Mouse (Mus musculus) myocyte (in vitro differentiated cells): Measurements from ENCODE around the gene Ddx54. TPM values are rescaled to one million over a fixed set of nuclear protein-coding genes. Genes with fewer than 3 reads are reported as not detected.

Experiments used
- H3K27me3 ChIP-seq: one replicate; pipeline ENCODE4 v1.6.1; 2011; ENCODE audit not compliant: control insufficient read depth, insufficient read depth, insufficient read length
- H3K36me3 ChIP-seq: one replicate; pipeline ENCODE4 v1.6.1; 2011; ENCODE audit not compliant: control insufficient read depth, insufficient read depth
- H3K4me2 ChIP-seq: one replicate; pipeline ENCODE4 v1.6.1; 2011; ENCODE audit warnings: low read depth, control low read depth
- H3K4me3 ChIP-seq: one replicate; pipeline ENCODE4 v1.5.1; 2011; ENCODE audit warnings: mild to moderate bottlenecking, control low read depth, moderate library complexity
- H3K79me2 ChIP-seq: one replicate; pipeline ENCODE4 v1.6.1; 2011; ENCODE audit not compliant: control insufficient read depth, insufficient read depth
- H3ac ChIP-seq: one replicate; pipeline ENCODE4 v1.6.1; 2011; ENCODE audit not compliant: control insufficient read depth, insufficient read length
- CEBPB ChIP-seq: IDR thresholded peaks from 2 replicates; pipeline ENCODE4 v1.6.1; 2011; ENCODE audit warnings: mild to moderate bottlenecking, moderate library complexity; ENCODE audit not compliant: poor library complexity, insufficient read depth, severe bottlenecking
- E2F4 ChIP-seq: IDR thresholded peaks from one replicate; pipeline ENCODE4 v1.6.1; 2011; ENCODE audit warnings: mild to moderate bottlenecking, control low read depth, moderate library complexity; ENCODE audit not compliant: insufficient read depth
- MAX ChIP-seq: IDR thresholded peaks from one replicate; pipeline ENCODE4 v1.6.1; 2011; ENCODE audit warnings: low read depth, mild to moderate bottlenecking, control low read depth
- MYOD1 ChIP-seq, 3 experiments: IDR thresholded peaks; one replicate each; pipeline ENCODE4 v1.6.1; 2011; ENCODE audit warnings: control low read depth in 2 of 3, low read depth in 2 of 3, mild to moderate bottlenecking in 2 of 3, moderate library complexity in 1 of 3; ENCODE audit not compliant: insufficient read length in 2 of 3, control insufficient read depth in 1 of 3
- MYOG ChIP-seq, 3 experiments: IDR thresholded peaks; one replicate each; pipeline ENCODE4 v1.6.1; 2011; ENCODE audit warnings: control low read depth in 2 of 3, low read depth in 2 of 3, mild to moderate bottlenecking in 2 of 3; ENCODE audit not compliant: insufficient read length in 2 of 3, control insufficient read depth in 1 of 3, insufficient read depth in 1 of 3
- POLR2A ChIP-seq: IDR thresholded peaks from one replicate; pipeline ENCODE4 v1.6.1; 2011; ENCODE audit warnings: low read depth, mild to moderate bottlenecking, control low read depth, moderate library complexity; ENCODE audit not compliant: insufficient read length
- POLR2AphosphoS2 ChIP-seq: IDR thresholded peaks from one replicate; pipeline ENCODE4 v1.6.1; 2011; ENCODE audit warnings: low read depth, control low read depth; ENCODE audit not compliant: insufficient read length
- SRF ChIP-seq: IDR thresholded peaks from one replicate; pipeline ENCODE4 v1.6.1; 2011; ENCODE audit warnings: low read depth; ENCODE audit not compliant: control insufficient read depth, insufficient read length
- TCF12 ChIP-seq: IDR thresholded peaks from one replicate; pipeline ENCODE4 v1.6.1; 2011; ENCODE audit warnings: mild to moderate bottlenecking, control low read depth; ENCODE audit not compliant: poor library complexity, insufficient read depth, severe bottlenecking
- TCF3 ChIP-seq: IDR thresholded peaks from one replicate; pipeline ENCODE4 v1.6.1; 2011; ENCODE audit warnings: low read depth, control low read depth; ENCODE audit not compliant: insufficient read length
- USF1 ChIP-seq: IDR thresholded peaks from one replicate; pipeline ENCODE4 v1.6.1; 2011; ENCODE audit warnings: low read depth, mild to moderate bottlenecking, control low read depth, moderate library complexity
- polyA plus RNA-seq: library from polyadenylated mRNA; unstranded; fragments of >200 nt; fragmentation: generic; extraction: Trizol; gene quantifications from one replicate; pipeline ENCODE4 v1.2.1, GENCODE M21; 2012; ENCODE audit warnings: missing spikeins

Gene Ddx54
- polyA plus RNA-seq, 1 experiment = 56.3 TPM

GRCm38 (mm10) chr5:120566101-120566500, 46.4 kb upstream of the Ddx54 start:
- peak overlapping the region; percentile 97 for H3K4me2 ChIP-seq

DNA sequence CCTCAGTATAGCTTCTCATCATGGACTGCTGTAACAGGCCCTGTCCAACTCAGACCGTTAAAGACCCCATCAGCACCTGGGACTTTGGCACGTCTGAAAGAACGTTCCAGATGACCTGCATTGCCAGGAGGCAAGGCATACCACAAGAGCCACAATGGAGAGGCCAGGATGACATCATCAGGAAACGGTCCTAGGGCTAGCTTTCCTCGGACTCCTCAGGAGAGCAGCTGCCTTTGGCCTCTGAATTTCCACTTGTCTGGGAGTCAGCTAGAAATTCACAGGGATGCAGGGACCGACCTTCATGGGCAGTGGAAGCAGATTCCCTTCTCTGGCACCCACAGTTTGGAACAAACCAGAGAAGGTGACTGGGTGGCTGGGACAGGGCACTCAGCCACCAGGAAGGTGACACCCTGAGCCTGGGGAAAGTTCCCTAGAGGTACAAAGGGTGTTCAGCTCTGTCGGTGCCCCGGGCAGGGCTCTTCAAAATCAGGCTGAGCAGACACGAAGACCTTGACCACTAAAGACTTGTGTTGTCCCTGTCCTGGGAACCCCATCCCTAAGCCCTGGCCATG, 45.8 kb upstream of the Ddx54 start:
- peak overlapping the region; percentile 3 for H3ac ChIP-seq
- H3K36me3 ChIP-seq = peaks cover 4% of the 10 kb centered on the region
- H3K27me3 ChIP-seq = no peaks in the 10 kb centered on the region
- peaks cover 63% of the 10 kb centered on the region for H3K79me2 ChIP-seq
- peak overlapping the region; percentile 97 for H3K4me2 ChIP-seq
- TF ChIP-seq SRF (no peak), MYOD1 (IDR thresholded peaks at IDR 0.05; ENCODE audit: control insufficient read depth in 1 of 3, insufficient read length in 2 of 3, low read depth in 2 of 3) (peak; percentile 29 to 80 (median 64)), MYOG (IDR thresholded peaks at IDR 0.05; ENCODE audit: control insufficient read depth in 1 of 3, insufficient read depth in 1 of 3, insufficient read length in 2 of 3, low read depth in 2 of 3) (peak in 1 of 3 experiments; percentile 82)
- H3K4me3 ChIP-seq = no peak overlapping the region

More at GRCm38 (mm10) chr5:120566101-120566500, 46.4 kb upstream of the Ddx54 start:
- Histone ChIP-seq H3K27me3 (no peaks in the 10 kb centered on the region), H3K79me2 (peaks cover 66% of the 10 kb centered on the region), H3K4me3 (no peak overlapping the region), H3ac (no peak overlapping the region), H3K36me3 (peaks cover 4% of the 10 kb centered on the region)
- TF ChIP-seq MYOD1 (IDR thresholded peaks at IDR 0.05; ENCODE audit: control insufficient read depth in 1 of 3, insufficient read length in 2 of 3, low read depth in 2 of 3) (peak in 1 of 3 experiments; percentile 9), SRF (no peak)

GRCm38 (mm10) chr5:120567253-120567701, 45.3 kb upstream of the Ddx54 start:
- TF ChIP-seq SRF = no peak
- TF ChIP-seq POLR2A = peak; percentile 86
- peak; percentile 82 to 98 (median 96) for TF ChIP-seq MYOG (IDR thresholded peaks at IDR 0.05; ENCODE audit: control insufficient read depth in 1 of 3, insufficient read depth in 1 of 3, insufficient read length in 2 of 3, low read depth in 2 of 3)
- TF ChIP-seq MYOD1 (IDR thresholded peaks at IDR 0.05; ENCODE audit: control insufficient read depth in 1 of 3, insufficient read length in 2 of 3, low read depth in 2 of 3) = peak; percentile 9 to 96 (median 94)
- peak; percentile 78 for TF ChIP-seq POLR2AphosphoS2
- peak; percentile 22 for TF ChIP-seq MAX
- TF ChIP-seq TCF12 = peak; percentile 73
- TF ChIP-seq CEBPB = no peak
- TF ChIP-seq TCF3 = peak; percentile 69
- H3K79me2 ChIP-seq = peaks cover 63% of the 10 kb centered on the region
- H3K4me3 ChIP-seq = no peak overlapping the region
- no peaks in the 10 kb centered on the region for H3K27me3 ChIP-seq
- H3K36me3 ChIP-seq = peaks cover 4% of the 10 kb centered on the region
- H3ac ChIP-seq = peak overlapping the region; percentile 3
- H3K4me2 ChIP-seq = peak overlapping the region; percentile 97

GRCm38 (mm10) chr5:120567761-120568211, 44.8 kb upstream of the Ddx54 start:
- H3K4me2 ChIP-seq = peak overlapping the region; percentile 97
- H3ac ChIP-seq = no peak overlapping the region
- H3K27me3 ChIP-seq = no peaks in the 10 kb centered on the region
- H3K79me2 ChIP-seq = peaks cover 63% of the 10 kb centered on the region
- no peak for TF ChIP-seq E2F4
- no peak for TF ChIP-seq CEBPB
- TF ChIP-seq POLR2AphosphoS2 = no peak
- TF ChIP-seq USF1 = no peak
- TF ChIP-seq MYOG (IDR thresholded peaks at IDR 0.05; ENCODE audit: control insufficient read depth in 1 of 3, insufficient read depth in 1 of 3, insufficient read length in 2 of 3, low read depth in 2 of 3) = no peak
- TF ChIP-seq SRF = no peak
- H3K36me3 ChIP-seq = peaks cover 4% of the 10 kb centered on the region
- H3K4me3 ChIP-seq = no peak overlapping the region

DNA sequence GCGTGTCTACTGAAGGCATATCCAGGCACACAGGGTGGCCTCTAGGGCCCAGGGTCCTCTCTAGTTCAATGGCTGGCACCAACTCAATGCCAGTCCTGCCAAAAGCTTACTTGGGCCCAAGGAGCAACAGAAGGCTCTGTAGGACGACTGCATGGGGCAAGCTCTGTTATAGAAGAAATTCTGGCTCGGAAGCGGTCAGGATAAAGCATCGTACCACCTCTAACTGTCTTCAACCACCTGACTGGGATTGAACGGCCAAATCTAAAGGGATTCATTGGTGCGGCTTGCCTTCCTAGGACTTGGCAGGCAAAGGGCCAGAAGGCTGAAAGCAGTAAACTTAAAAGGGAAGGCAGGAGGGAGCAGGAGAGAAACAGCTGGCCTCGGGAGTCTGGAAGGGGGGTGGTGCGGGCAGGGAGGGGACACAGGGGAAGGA, 44.2 kb upstream of the Ddx54 start:
- TF ChIP-seq SRF (no peak), MYOD1 (IDR thresholded peaks at IDR 0.05; ENCODE audit: control insufficient read depth in 1 of 3, insufficient read length in 2 of 3, low read depth in 2 of 3) (peak in 2 of 3 experiments; percentile 2 to 55), MYOG (IDR thresholded peaks at IDR 0.05; ENCODE audit: control insufficient read depth in 1 of 3, insufficient read depth in 1 of 3, insufficient read length in 2 of 3, low read depth in 2 of 3) (peak in 1 of 3 experiments; percentile 4), USF1 (no peak), TCF12 (no peak), MAX (no peak)
- H3K27me3 ChIP-seq = no peaks in the 10 kb centered on the region
- peaks cover 69% of the 10 kb centered on the region for H3K79me2 ChIP-seq
- peak overlapping the region; percentile 18 for H3K4me2 ChIP-seq
- no peak overlapping the region for H3K4me3 ChIP-seq
- no peak overlapping the region for H3ac ChIP-seq
- peaks cover 9% of the 10 kb centered on the region for H3K36me3 ChIP-seq
